ENCODE assay signal across 1 mouse cellular context in genomic region chr8:109608271-109609152, GRCm38 (mm10).
TF ChIP-seq lines count a peak whose summit lies in the region.

TSS of gene Dhodh (minus strand) at chr8:109608673.

TF ChIP-seq in CH12.LX, 34 proteins besides CTCF, POLR2A, EP300 and RAD21 (continued from another document):
- TF ChIP-seq TCF12 (IDR thresholded peaks at IDR 0.05; ENCODE audit: low read depth, low read length) = no peak; the same call in none of the 2 replicates
- peak; percentile 78 for TF ChIP-seq SIN3A (IDR thresholded peaks at IDR 0.05; ENCODE audit: low read length)
- peak; percentile 82; the same call in 1 of the 2 replicates for TF ChIP-seq KAT2A (IDR thresholded peaks at IDR 0.05; ENCODE audit: insufficient replicate concordance, low read length)
- peak; percentile 49; the same call in 1 of the 2 replicates for TF ChIP-seq CHD2 (IDR thresholded peaks at IDR 0.05; ENCODE audit: low read length)
- TF ChIP-seq MAZ (IDR thresholded peaks at IDR 0.05; ENCODE audit: low read depth, low read length) = peak; percentile 60; the same call in 1 of the 2 replicates
- no peak for TF ChIP-seq PAX5 (IDR thresholded peaks at IDR 0.05; ENCODE audit: low read length)
- TF ChIP-seq RCOR1 (conservative IDR thresholded peaks at IDR 0.05; ENCODE audit: low read depth, low read length) = peak; percentile 24; the same call in 1 of the 2 replicates
- peak; percentile 73 for TF ChIP-seq ZMIZ1 (IDR thresholded peaks at IDR 0.05; ENCODE audit: low read depth, low read length)
- peak; percentile 90 for TF ChIP-seq NRF1 (IDR thresholded peaks at IDR 0.05; ENCODE audit: low read depth, low read length)
- TF ChIP-seq MXI1 (IDR thresholded peaks at IDR 0.05; ENCODE audit: low read depth, low read length) = peak; percentile 76; the same call in 1 of the 2 replicates
- no peak for TF ChIP-seq JUND (conservative IDR thresholded peaks at IDR 0.05; ENCODE audit: low read depth, low read length)
- TF ChIP-seq IRF4 (IDR thresholded peaks at IDR 0.05; ENCODE audit: low read depth, low read length) = peak; percentile 66; the same call in 1 of the 2 replicates
- TF ChIP-seq ZKSCAN1 (IDR thresholded peaks at IDR 0.05; ENCODE audit: borderline replicate concordance, low read depth, low read length) = no peak
